Mouse (Mus musculus): Measurements from ENCODE around the gene D630003M21Rik.

D630003M21Rik gene

DNA sequence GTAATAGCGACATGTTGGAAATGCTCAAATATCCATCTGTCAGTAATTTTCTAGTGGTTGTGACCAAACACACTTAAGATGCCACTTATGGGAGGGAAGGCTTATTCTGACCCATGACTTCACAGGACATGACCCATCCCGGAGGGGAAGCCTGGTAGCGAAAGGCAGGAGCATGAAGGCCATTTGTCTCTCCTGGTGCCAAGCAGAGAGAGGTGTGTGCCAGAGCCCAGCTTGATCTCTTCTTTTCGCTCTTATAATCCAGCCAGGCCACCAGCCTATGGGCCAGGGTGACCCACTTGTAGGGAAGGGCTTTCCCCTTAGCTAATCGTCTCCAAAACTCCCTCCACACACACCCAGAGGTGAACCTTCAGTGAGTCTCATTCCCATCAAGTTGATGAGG is 9.1 kb upstream of the D630003M21Rik start:
- no peak for DNase-seq (ENCODE audit: extremely low spot score, low read depth, low spot score)

DNA sequence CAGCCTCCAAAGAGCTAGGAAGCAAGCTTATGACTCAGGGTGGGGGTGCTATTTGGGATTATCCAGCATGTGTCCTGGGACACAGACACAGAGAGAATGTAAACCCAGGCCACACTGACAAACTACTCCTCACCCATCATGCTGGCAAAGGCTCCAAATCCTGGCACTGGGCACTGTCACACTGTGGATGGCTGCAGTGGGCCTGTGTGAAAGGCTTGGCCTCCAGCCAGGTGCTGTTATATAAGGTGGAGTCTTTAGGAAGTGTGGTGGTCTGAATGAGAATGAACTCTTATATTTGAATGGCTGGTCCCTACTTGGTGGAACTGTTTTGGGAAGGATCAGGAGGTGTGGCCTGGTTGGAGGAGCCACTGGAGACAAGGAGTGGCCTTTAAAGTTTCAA is 7.7 kb upstream of the D630003M21Rik start:
- DNase-seq (ENCODE audit: extremely low spot score, low read depth, low spot score) = no peak

DNA sequence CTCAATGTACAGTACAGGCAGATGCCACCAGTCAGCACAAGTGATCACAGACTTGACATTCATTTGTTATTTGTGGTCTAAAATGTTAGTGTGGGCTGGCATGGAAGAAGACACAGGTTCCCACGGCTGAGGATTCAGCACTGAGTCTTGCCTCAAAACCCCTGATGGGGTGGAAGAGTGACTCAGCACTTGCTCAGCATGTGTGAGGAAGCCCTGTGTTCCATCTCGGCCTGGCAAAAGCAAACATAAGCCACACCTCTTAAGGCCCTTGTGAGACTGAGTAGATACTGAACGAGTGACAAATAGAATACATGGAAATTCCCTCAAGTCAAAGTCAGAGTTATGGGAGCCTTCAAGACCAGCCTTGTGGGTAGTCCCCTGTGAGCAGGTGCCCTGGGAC is 4.1 kb upstream of the D630003M21Rik start:
- DNase-seq (ENCODE audit: extremely low spot score, low read depth, low spot score) = no peak

DNA sequence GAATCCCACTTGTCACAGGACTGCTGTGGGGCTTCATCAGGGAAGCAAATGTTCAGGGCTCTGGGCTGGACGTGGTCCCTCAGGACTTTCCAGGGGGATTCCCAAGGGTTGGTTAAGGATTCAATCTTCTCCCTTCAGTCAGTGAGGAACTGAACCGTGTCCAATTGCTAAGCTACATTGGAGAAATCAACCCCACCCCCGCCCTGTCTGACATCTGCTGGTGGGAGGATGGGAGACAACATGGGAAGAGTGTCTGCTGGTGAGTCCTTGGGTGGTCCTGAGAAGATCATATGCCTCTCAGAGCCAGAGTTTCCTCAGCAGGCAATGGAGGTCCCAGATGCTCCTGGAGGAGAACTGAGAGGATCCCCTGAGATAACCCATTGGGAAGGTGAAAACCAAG is 3.4 kb upstream of the D630003M21Rik start:
- DNase-seq (ENCODE audit: extremely low spot score, low read depth, low spot score) = no peak

DNA sequence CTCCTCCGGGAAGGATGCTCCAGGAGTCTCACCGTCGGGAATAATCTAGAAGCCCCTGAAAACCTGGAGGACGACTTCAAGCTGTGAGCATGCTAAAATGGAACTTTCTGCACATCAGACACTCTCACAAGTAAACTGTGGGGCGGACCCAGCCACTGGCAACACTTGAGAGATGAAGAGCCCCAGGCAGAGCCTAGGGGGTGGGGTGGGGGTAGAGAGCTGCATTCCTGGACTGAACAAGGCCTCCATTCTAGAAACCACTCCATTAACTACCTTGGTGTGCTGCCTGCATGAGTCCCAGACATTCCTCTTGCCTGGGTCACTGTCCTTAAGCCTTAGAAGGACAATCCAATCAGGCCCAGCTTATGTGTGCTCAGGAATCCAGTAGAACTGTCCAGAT is 2.0 kb upstream of the D630003M21Rik start:
- DNase-seq (ENCODE audit: extremely low spot score, low read depth, low spot score) = no peak

DNA sequence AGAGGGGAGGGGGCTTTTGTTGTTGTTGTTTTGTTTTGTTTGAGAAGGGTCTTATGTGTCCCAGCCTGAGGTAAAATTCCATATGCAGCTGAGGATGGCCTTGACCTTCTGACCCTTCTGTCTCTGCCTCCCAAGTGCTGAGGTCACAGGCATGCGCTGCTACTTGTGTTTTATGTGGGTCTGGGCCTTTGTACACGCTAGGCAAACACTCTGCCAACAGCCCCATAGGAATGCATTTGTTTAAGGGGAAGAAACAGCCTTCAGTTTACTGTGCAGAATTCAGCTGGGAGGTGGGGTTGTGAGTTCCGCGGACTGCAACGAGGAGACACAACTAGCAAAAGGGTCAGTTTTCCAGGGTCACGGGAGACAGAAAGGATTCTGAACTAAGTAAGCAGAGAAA is 1.6 kb upstream of the D630003M21Rik start:
- DNase-seq (ENCODE audit: extremely low spot score, low read depth, low spot score) = no peak

DNA sequence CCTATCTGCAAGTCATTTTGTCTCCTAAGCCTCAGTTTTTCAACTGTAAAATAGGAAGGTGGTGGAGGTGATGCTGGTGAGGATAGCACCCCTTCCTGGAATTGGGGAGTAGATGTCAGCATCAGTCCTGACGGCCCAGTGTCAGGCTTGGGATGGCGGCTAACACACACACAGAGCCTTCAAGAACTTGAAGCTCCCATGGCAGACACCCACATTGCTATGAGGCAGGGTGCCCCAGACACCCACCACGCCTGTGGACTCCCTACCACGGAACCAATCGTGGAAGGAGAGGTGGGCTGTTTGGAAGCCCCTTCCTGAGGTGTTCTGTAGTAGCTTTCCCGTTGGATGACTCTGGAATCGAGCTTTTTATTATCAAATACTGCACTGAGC is 476 bp upstream of the D630003M21Rik start:
- no peak for DNase-seq (ENCODE audit: extremely low spot score, low read depth, low spot score)

DNA sequence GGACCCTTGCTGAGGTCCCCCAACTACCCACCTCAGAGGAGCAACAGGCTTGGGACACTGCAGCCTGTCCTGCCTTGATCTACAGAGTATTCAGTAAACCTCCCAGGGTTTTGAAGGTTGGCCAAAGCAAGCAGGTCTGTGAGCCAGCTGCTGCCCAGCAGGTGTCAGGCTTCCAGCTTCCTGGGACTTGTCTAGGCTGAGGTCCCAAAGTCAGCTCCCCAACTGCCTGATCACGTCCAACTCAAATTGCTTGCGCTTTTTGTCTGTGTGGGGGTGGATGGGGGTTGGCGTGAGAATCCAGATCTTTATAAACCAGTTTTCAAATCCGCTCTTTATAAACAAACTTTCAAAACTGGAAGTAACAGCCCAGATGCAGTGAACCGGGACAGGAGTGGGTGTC is 3.7 kb downstream of the D630003M21Rik start:
- no peak for DNase-seq (ENCODE audit: extremely low spot score, low read depth, low spot score)

DNA sequence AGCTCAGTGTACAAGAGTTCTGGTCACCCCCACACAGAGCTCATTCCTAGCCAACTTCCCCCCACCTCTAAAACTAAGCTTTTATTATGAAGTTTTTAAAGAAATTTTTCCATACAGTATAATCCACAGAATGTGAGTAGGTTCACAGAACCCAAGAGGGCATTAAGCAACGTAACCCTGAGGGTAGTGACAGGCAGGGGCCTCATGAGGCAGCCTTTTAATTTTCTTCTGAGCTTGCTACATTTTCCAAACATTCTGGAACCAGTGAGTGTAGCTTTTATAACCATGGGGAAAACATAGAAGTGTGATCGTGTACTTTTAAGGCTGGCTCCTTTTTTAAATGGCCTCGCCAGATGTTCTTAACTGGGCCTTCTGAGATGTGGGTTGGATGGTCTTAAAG is 5.5 kb downstream of the D630003M21Rik start:
- no peak for DNase-seq (ENCODE audit: extremely low spot score, low read depth, low spot score)

DNA sequence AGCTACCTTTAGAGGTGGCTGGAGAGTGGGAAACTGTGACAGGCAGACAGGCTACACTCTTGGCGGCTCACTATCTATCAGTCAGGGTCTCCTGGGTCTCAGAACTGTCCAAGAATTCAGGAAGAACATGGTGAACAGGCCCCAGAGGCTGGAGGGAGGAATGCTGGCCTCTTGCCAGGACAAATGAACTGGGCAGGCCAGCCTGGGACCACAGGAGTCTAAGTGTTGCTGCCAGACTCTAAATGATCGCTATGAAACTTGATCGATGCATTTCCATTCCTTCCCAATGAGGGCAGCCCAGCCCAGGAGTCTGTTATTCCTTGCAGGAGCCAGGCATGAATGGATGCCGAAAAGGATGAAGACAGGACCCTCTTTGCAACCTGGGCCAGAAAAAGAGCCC is 6.4 kb downstream of the D630003M21Rik start:
- no peak for DNase-seq (ENCODE audit: extremely low spot score, low read depth, low spot score)

DNA sequence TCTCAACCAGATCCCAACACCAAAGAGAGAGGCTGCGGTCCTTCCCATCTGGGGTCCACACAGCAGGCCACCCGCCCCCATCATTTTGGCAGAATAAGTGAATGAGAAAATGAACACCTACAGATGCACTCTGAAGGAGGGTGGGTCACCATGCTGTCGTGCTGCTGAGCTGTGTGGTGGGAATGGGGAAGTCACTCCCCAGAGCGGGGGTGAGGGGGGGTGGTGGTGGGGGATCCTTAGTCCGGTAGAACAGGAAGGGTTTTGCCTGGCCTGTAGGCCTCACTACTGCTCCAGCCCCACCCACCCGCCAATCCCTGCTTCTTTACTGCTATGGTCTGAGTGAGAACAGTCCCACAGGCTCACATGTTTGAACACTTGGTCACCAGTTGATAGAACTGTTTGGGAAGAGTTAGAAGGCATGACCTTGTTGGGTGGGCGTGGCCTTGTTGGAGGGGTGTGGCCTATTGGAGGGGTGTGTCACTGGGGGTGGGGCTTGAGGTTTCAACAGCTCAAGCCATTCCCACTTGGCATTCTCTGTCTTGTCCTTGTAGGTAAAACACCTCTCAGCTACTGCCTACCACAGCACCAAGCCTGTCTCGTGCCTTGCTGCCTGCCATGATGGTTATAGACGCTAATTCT is 7.5 kb downstream of the D630003M21Rik start:
- DNase-seq (ENCODE audit: extremely low spot score, low read depth, low spot score) = no peak

DNA sequence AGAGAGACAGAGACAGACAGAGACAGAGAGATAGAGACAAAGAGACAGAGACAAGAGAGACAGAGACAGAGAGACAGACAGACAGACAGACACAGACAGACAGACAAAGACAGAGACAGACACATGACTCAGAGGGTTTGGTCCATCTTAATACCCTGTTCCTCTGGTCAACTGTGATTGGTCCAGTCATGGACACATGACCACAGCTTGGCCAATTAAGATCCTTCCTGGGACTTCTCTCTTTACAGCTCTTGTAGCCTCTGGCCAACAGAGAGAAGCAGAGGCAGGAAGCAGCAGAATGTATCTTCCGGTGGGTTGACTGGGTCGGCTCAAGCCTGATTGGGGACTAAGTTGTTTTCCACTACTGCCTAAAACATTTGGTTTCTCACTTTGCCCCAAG is 9.5 kb downstream of the D630003M21Rik start:
- no peak for DNase-seq (ENCODE audit: extremely low spot score, low read depth, low spot score)

DNA sequence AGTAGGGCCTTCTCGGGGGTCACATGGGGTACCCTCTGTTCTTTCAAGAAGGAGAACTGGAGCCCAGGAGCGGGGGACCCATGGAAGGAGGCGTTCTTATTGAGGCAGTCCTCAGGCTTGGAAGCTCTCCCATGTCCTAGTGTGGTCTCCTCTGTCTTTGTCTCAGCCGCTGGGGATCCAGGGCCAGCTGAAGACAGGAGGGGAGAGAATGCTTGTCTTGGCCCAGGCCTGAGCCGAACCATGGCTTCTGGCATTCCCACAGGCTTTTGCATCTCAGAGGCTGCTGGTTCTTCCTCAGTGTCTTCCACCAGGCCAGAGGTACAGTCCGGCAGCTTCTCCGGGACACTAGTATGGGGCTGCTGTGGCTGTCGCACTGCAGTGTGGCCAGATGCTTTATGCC is 12.5 kb downstream of the D630003M21Rik start:
- no peak for DNase-seq (ENCODE audit: extremely low spot score, low read depth, low spot score)

DNA sequence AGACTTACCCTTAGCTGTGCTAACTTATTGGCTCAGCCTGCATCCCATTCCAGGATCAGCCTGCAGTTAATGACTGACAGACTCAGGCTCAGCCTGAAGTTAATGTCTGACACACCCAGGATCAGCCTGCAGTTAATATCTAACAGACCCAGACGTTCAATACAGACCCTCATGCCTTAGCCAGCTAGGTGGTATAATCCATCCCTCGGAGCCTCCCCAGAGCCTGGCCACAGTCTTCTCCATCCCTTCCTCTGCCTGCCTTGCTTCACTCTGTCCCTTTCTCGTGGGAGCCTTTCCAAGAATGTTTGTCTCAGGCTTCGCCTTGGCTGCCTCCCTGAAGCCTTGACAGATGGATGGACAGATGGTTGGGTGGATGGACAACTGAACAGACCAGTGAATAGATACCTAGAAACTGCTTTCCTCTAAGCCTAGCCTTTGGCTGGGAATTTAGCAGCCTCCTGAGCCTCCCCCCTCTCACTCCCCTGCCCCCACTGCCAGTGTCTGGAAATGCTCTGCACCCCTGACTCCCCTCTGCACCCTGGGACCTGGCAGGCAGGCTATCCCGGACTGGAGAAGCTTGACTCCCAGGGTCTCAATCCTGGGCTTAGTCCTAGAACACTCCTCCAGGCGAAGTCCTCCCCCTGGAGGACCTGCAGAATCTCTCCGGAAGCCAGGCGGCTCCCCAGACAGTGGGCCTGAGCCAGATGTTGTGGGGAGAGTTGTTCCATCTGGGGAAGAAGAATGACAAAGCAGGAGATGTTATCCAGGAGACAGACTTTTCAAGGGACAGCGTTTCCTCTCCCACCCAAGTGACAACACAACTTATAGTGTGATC is 13.5 kb downstream of the D630003M21Rik start:
- no peak for DNase-seq (ENCODE audit: extremely low spot score, low read depth, low spot score)

DNA sequence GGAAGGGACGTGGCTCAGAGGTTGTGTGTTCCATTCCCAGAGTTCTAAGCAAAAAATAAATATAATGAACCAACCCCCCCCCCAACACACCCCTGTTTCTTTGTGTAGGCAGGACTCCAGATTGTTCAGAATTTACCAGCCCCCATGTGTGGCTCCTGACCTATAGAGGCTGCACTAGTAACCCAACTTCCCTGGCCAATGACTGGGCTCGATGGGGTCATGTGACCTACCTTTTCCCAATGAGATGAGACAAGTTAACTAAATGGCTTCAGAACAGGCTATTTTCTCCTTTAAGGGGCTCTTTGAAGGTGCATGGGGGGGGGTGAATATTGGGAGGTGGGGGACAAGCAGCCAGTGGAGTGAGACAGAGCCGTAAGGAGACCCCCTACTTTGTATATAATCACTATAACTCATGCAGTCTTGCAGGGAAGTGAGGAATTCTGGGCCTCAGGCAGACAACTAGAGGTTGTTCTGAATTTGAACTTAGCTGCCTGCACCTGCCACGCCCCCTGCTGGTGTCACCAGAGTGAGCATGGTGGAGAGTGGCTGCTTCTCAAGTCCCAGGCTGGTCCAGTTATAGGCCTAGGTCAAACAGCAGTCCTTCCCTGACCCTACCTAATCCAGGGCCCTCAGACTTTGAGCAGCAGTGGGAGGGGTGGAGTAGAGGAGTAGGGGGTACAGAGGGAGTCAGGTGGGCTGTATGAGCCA is 17.1 kb downstream of the D630003M21Rik start:
- no peak for DNase-seq (ENCODE audit: extremely low spot score, low read depth, low spot score)

DNA sequence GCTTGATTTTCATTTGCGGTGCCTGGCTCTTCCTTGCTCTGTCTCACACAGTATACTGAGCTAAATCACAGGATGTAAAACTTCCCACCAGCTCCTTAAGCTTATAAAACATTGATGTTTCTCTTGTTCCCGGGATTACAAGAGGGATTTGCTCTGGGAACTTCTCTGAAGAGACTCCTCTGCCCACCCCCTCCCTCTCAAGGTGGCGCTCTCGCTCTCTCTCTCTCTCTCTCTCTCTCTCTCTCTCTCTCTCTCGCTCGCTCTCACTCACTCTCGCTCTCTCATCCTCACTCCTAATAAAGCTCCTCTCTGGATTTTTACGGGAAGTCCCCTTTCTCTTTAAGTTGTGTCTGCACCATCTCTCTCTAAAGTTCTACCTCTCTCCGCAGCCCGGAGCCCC is 18.1 kb downstream of the D630003M21Rik start:
- DNase-seq (ENCODE audit: extremely low spot score, low read depth, low spot score) = no peak

DNA sequence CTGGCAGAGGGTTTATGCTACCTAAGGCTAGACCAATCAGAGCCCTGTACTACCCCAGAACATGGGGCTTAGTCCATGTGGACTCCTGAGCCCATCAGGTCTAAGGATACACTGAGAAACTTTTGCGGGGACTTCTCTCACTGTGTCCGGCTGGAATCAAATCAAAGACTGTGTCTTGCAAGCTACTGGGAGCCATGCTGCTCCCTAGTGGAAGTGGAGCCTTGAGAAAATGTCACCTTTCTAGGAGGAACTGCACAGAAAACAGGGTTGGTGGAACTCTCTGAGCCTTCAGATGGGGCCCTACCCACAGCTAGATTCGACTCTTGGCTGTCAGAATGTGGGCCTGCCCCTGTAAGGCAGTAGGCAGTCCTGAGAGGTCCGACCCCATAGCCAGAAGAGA is 18.5 kb downstream of the D630003M21Rik start:
- DNase-seq (ENCODE audit: extremely low spot score, low read depth, low spot score) = no peak

DNA sequence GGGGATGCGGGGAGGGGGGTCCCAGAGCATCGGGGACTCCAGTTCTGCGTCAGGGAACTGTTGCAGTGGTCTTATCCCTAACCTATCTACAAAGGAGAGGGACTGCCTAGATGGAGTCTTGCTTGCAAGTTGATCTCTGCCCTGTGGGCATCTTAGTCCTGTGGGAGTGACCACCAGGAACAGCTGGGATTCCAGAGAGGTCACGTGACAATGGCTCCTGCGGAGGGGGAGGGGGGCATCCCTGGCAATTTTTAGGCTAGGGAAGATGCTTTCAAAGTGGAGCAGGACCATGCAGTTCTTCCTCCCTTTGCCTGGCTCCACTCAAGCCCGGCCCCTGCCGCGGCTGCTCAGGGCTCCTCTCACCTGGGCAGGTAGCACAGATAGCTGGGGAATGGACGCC is 19.2 kb downstream of the D630003M21Rik start:
- no peak for DNase-seq (ENCODE audit: extremely low spot score, low read depth, low spot score)

DNA sequence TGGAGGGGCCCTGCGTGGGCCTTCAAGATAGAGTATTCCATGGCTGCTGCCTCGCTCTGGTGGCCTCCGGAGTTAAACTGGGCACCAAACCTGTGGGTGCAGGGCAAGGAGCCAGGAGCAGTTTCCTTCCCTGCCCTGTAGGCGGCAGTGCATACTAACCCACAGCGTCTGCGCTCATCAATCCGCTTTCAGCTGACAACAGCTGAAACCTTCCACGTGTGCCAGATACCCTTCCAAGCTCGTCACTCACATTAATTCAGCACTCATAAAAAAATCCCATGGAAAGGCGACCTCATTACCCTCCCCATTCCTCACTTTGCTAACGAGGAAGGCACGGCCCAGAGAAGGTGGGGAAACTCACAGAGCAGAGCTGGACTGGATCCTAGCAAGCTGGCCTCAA is 21.2 kb downstream of the D630003M21Rik start:
- no peak for DNase-seq (ENCODE audit: extremely low spot score, low read depth, low spot score)

DNA sequence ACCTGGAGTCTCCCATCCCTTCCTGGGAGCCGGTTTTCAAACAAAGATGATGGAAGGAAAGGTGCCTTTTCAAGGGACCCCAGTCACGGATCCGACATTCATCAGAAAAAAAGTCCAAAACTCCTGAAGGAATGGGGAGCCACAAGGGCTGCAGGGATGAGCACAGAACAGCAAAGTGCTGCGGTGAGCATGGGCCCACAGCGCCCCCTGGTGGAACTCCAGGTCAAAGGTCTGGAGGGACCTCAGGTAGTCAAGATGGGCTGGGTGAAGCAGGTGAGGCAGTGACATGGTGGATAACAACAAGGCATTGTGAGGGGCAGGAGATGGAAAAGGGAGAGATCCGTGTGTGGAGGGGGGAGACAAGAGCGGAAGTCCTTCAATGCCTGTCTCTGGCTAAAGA is 24.9 kb downstream of the D630003M21Rik start:
- no peak for DNase-seq (ENCODE audit: extremely low spot score, low read depth, low spot score)

DNA sequence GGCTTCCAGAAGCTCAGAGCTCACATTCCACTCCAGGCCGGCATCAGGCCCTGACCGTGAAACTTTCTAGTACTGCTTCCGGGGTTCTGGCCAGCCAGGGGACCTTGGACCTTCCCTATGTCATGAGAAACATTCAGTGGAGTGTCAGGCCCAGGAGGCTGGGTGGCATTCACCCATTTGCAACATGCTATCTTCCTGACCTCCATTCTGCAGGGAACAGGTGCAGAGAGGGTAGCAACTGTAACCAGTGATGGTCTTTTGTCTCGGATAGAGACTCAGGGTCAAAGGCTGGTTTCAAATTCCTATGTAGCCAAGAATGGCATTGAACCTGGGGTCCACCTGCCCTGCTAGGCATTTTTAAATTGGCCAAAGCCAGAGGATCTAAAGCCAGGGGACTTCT is 25.3 kb downstream of the D630003M21Rik start:
- DNase-seq (ENCODE audit: extremely low spot score, low read depth, low spot score) = no peak

DNA sequence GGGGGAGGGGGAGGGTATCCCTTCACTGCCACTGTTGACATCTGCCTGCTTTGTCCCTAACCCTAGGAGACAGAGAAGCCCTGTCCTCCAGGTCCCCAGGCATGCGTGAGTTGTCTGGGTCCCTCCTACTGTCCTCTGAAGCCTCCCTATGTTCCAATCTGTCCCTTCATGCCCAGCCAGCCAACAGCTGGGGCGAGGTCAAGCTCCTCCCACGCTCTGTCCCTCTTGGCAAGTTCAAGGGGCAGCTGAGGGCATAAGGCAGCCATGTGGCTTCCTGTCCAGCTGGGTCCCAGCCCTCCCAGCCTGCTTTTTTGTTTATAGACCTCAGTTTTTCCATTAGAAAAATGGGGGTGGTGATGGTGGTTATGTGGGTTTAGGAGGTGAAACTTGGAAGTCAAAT is 29.7 kb downstream of the D630003M21Rik start:
- DNase-seq (ENCODE audit: extremely low spot score, low read depth, low spot score) = no peak
